Mouse (Mus musculus): ENCODE measurements around the gene Cdc42se1. TPM values are rescaled to one million over a fixed set of nuclear protein-coding genes. Genes with fewer than 3 reads are reported as not detected.
A peak's percentile ranks its signal among the peaks of the same experiment; 100 is the strongest.
"Not testable (repeated sequence)": the region's sequence is repeated elsewhere in the genome, so short reads cannot be mapped to it uniquely, and the experiment has no call there.

The Cdc42se1 gene
- polyA plus RNA-seq, 1 experiment from 2014 or later, result 111 TPM

- no peak overlapping the region for H3K27ac ChIP-seq (replicated peaks; ENCODE audit: low read depth, low read length)
- H3K4me3 ChIP-seq (ENCODE audit: low read depth, low read length), result no peak overlapping the region
- no peak overlapping the region for H3K4me2 ChIP-seq (ENCODE audit: low read depth, low read length)
- DNase-seq (ENCODE audit: low spot score), result no peak
- H3K9me3 ChIP-seq (ENCODE audit: control insufficient read depth, low read length), result no peaks in the 10 kb centered on the region
- H3K4me1 ChIP-seq (ENCODE audit: control insufficient read depth, insufficient read depth, low read length), result no peaks in the 10 kb centered on the region
- no peak overlapping the region for H3K9ac ChIP-seq (ENCODE audit: low read depth, low read length)
- no peak for ATAC-seq (ENCODE audit: low read depth)
- no peaks in the 10 kb centered on the region for H3K27me3 ChIP-seq (replicated peaks; ENCODE audit: control insufficient read depth, insufficient read depth, low read length)
- WGBS, result 83% methylated on average over 2 of the region's 2 CpGs
- peaks cover 83% of the 10 kb centered on the region for H3K36me3 ChIP-seq (ENCODE audit: control insufficient read depth, insufficient read depth, low read length)
Measured at GRCm38 (mm10) chr3:95195772-95196171, 32.8 kb upstream of the Cdc42se1 start.

DNA sequence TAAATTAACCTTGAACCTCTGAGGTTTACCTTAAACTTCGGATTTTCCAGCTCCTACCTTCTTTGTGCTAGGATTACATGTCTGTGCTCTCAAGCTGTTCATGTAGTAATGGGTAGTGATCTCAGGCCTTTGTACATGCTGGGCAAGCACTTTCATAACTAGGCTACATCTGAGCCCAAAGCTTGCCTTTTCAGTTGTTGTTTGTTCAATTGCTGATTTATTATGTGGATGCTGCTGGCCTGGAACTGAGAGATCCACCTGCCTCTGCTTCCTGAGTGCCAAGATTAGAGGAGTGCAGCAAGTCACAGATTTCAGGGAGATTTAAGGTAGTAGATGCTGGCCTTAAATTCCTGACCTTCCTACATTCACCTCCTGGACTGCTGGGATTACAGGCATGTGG is 29.4 kb upstream of the Cdc42se1 start:
- no peaks in the 10 kb centered on the region for H3K9me3 ChIP-seq (ENCODE audit: control insufficient read depth, low read length)
- H3K4me1 ChIP-seq (ENCODE audit: control insufficient read depth, insufficient read depth, low read length), result no peaks in the 10 kb centered on the region
- WGBS, result 77% methylated on average over 1 of the region's 1 CpGs

GRCm38 (mm10) chr3:95200132-95200531 is 28.4 kb upstream of the Cdc42se1 start:
- Histone ChIP-seq H3K4me3 (ENCODE audit: low read depth, low read length) (no peak overlapping the region), H3K27ac (replicated peaks; ENCODE audit: low read depth, low read length) (peak overlapping the region; percentile 39; the same call in 1 of the 2 replicates), H3K4me2 (ENCODE audit: low read depth, low read length) (no peak overlapping the region), H3K9ac (ENCODE audit: low read depth, low read length) (no peak overlapping the region), H3K27me3 (replicated peaks; ENCODE audit: control insufficient read depth, insufficient read depth, low read length) (no peaks in the 10 kb centered on the region), H3K36me3 (ENCODE audit: control insufficient read depth, insufficient read depth, low read length) (peaks cover 99% of the 10 kb centered on the region), H3K9me3 (ENCODE audit: control insufficient read depth, low read length) (no peaks in the 10 kb centered on the region), H3K4me1 (ENCODE audit: control insufficient read depth, insufficient read depth, low read length) (no peaks in the 10 kb centered on the region)
- DNase-seq (ENCODE audit: low spot score) (peak; percentile 44), ATAC-seq (ENCODE audit: low read depth) (no peak)
- 75% methylated on average over 7 of the region's 7 CpGs for WGBS

More for the DNA sequence above, 29.4 kb upstream of the Cdc42se1 start:
- H3K4me2 ChIP-seq (ENCODE audit: low read depth, low read length), result no peak overlapping the region
- H3K27ac ChIP-seq (replicated peaks; ENCODE audit: low read depth, low read length), result no peak overlapping the region
- H3K9ac ChIP-seq (ENCODE audit: low read depth, low read length), result 0 out of 2 replicates have a peak overlapping the region, but pooled peaks have one; percentile 37
- ATAC-seq (ENCODE audit: low read depth) (no peak), DNase-seq (ENCODE audit: low spot score) (no peak)
- H3K4me3 ChIP-seq (ENCODE audit: low read depth, low read length), result no peak overlapping the region
- H3K27me3 ChIP-seq (replicated peaks; ENCODE audit: control insufficient read depth, insufficient read depth, low read length), result no peaks in the 10 kb centered on the region
- peaks cover 98% of the 10 kb centered on the region for H3K36me3 ChIP-seq (ENCODE audit: control insufficient read depth, insufficient read depth, low read length)

- H3K36me3 ChIP-seq (ENCODE audit: control insufficient read depth, insufficient read depth, low read length), result peaks cover 99% of the 10 kb centered on the region
- WGBS, result 43% methylated on average over 2 of the region's 2 CpGs
Measured at GRCm38 (mm10) chr3:95200562-95200961, 28.0 kb upstream of the Cdc42se1 start.

DNA sequence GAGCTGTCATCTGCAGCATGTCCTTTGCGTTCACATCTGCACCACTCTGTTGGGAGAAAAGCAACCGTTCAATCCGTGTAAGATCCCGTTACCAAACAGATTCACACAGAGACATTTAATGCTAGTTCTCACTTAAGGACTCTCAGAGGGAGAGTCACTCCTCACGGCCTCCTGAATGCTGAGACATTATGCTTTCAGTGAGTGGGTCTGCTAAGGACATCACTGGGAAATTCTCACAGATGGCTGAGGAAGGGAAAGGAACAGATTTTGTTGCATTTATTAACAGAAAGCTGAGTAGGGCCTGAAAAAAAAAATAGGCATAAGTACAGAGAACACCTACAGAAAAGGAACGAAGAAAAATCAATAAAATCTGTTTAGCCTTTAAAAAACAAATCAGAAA is 24.7 kb upstream of the Cdc42se1 start:
- H3K9ac ChIP-seq (ENCODE audit: low read depth, low read length), result no peak overlapping the region

More at GRCm38 (mm10) chr3:95200562-95200961, 28.0 kb upstream of the Cdc42se1 start:
- peak; percentile 17 for DNase-seq (ENCODE audit: low spot score)
- Histone ChIP-seq H3K9ac (ENCODE audit: low read depth, low read length) (no peak overlapping the region), H3K4me2 (ENCODE audit: low read depth, low read length) (no peak overlapping the region), H3K9me3 (ENCODE audit: control insufficient read depth, low read length) (no peaks in the 10 kb centered on the region), H3K27ac (replicated peaks; ENCODE audit: low read depth, low read length) (peak overlapping the region; percentile 39), H3K27me3 (replicated peaks; ENCODE audit: control insufficient read depth, insufficient read depth, low read length) (no peaks in the 10 kb centered on the region), H3K4me3 (ENCODE audit: low read depth, low read length) (no peak overlapping the region), H3K4me1 (ENCODE audit: control insufficient read depth, insufficient read depth, low read length) (no peaks in the 10 kb centered on the region)
- ATAC-seq (ENCODE audit: low read depth), result no peak

GRCm38 (mm10) chr3:95208286-95208685 is 20.2 kb upstream of the Cdc42se1 start:
- ATAC-seq (ENCODE audit: low read depth) (no peak), DNase-seq (ENCODE audit: low spot score) (no peak)
- H3K36me3 ChIP-seq (ENCODE audit: control insufficient read depth, insufficient read depth, low read length), result peaks cover 71% of the 10 kb centered on the region
- no peak overlapping the region for H3K4me2 ChIP-seq (ENCODE audit: low read depth, low read length)
- no peaks in the 10 kb centered on the region for H3K9me3 ChIP-seq (ENCODE audit: control insufficient read depth, low read length)
- 84% methylated on average over 4 of the region's 4 CpGs for WGBS
- H3K27me3 ChIP-seq (replicated peaks; ENCODE audit: control insufficient read depth, insufficient read depth, low read length), result no peaks in the 10 kb centered on the region
- H3K9ac ChIP-seq (ENCODE audit: low read depth, low read length), result no peak overlapping the region
- H3K4me1 ChIP-seq (ENCODE audit: control insufficient read depth, insufficient read depth, low read length), result no peaks in the 10 kb centered on the region
- H3K4me3 ChIP-seq (ENCODE audit: low read depth, low read length), result no peak overlapping the region
- no peak overlapping the region for H3K27ac ChIP-seq (replicated peaks; ENCODE audit: low read depth, low read length)

More for the DNA sequence above, 24.7 kb upstream of the Cdc42se1 start:
- Histone ChIP-seq H3K4me2 (ENCODE audit: low read depth, low read length) (no peak overlapping the region), H3K27me3 (replicated peaks; ENCODE audit: control insufficient read depth, insufficient read depth, low read length) (no peaks in the 10 kb centered on the region), H3K36me3 (ENCODE audit: control insufficient read depth, insufficient read depth, low read length) (peaks cover 94% of the 10 kb centered on the region), H3K4me3 (ENCODE audit: low read depth, low read length) (no peak overlapping the region), H3K27ac (replicated peaks; ENCODE audit: low read depth, low read length) (no peak overlapping the region), H3K4me1 (ENCODE audit: control insufficient read depth, insufficient read depth, low read length) (no peaks in the 10 kb centered on the region), H3K9me3 (ENCODE audit: control insufficient read depth, low read length) (no peaks in the 10 kb centered on the region)
- 90% methylated on average over 6 of the region's 6 CpGs for WGBS
- ATAC-seq (ENCODE audit: low read depth) (no peak), DNase-seq (ENCODE audit: low spot score) (no peak)

- Histone ChIP-seq H3K27me3 (replicated peaks; ENCODE audit: control insufficient read depth, insufficient read depth, low read length) (no peaks in the 10 kb centered on the region), H3K36me3 (ENCODE audit: control insufficient read depth, insufficient read depth, low read length) (peaks cover 64% of the 10 kb centered on the region), H3K27ac (replicated peaks; ENCODE audit: low read depth, low read length) (no peak overlapping the region), H3K9ac (ENCODE audit: low read depth, low read length) (no peak overlapping the region), H3K9me3 (ENCODE audit: control insufficient read depth, low read length) (no peaks in the 10 kb centered on the region), H3K4me3 (ENCODE audit: low read depth, low read length) (no peak overlapping the region), H3K4me2 (ENCODE audit: low read depth, low read length) (no peak overlapping the region), H3K4me1 (ENCODE audit: control insufficient read depth, insufficient read depth, low read length) (no peaks in the 10 kb centered on the region)
- WGBS, result 81% methylated on average over 2 of the region's 2 CpGs
- no peak for ATAC-seq (ENCODE audit: low read depth)
- no peak for DNase-seq (ENCODE audit: low spot score)
Measured at GRCm38 (mm10) chr3:95210585-95210984, 17.9 kb upstream of the Cdc42se1 start.

GRCm38 (mm10) chr3:95212889-95213608 is 15.5 kb upstream of the Cdc42se1 start:
- 87% methylated on average over 9 of the region's 10 CpGs for WGBS
- not testable (repeated sequence) for ATAC-seq (ENCODE audit: low read depth); H3K4me3 ChIP-seq (ENCODE audit: low read depth, low read length)

GRCm38 (mm10) chr3:95213609-95213975 is 14.9 kb upstream of the Cdc42se1 start:
- no peak overlapping the region for H3K4me2 ChIP-seq (ENCODE audit: low read depth, low read length)
- H3K27ac ChIP-seq (replicated peaks; ENCODE audit: low read depth, low read length), result no peak overlapping the region
- no peak overlapping the region for H3K9ac ChIP-seq (ENCODE audit: low read depth, low read length)
- H3K27me3 ChIP-seq (replicated peaks; ENCODE audit: control insufficient read depth, insufficient read depth, low read length), result no peaks in the 10 kb centered on the region
- H3K9me3 ChIP-seq (ENCODE audit: control insufficient read depth, low read length), result no peaks in the 10 kb centered on the region
- H3K4me3 ChIP-seq (ENCODE audit: low read depth, low read length), result no peak overlapping the region
- peaks cover 4% of the 10 kb centered on the region for H3K4me1 ChIP-seq (ENCODE audit: control insufficient read depth, insufficient read depth, low read length)
- peaks cover 46% of the 10 kb centered on the region for H3K36me3 ChIP-seq (ENCODE audit: control insufficient read depth, insufficient read depth, low read length)
- ATAC-seq (ENCODE audit: low read depth), result no peak
- WGBS, result 90% methylated on average over 1 of the region's 1 CpGs
- DNase-seq (ENCODE audit: low spot score), result no peak

More at GRCm38 (mm10) chr3:95212889-95213608, 15.5 kb upstream of the Cdc42se1 start:
- not testable (repeated sequence) for DNase-seq (ENCODE audit: low spot score); H3K9ac ChIP-seq (ENCODE audit: low read depth, low read length); H3K4me2 ChIP-seq (ENCODE audit: low read depth, low read length); H3K27me3 ChIP-seq (replicated peaks; ENCODE audit: control insufficient read depth, insufficient read depth, low read length); H3K4me1 ChIP-seq (ENCODE audit: control insufficient read depth, insufficient read depth, low read length); H3K9me3 ChIP-seq (ENCODE audit: control insufficient read depth, low read length); H3K27ac ChIP-seq (replicated peaks; ENCODE audit: low read depth, low read length)
- H3K36me3 ChIP-seq (ENCODE audit: control insufficient read depth, insufficient read depth, low read length), result peaks cover 51% of the 10 kb centered on the region

Data from embryonic facial prominence, embryonic 14.5 days (tissue).